Mouse (Mus musculus) fat pad, adult 2 months (tissue): ENCODE measurements around the gene Nwd1.
"Not testable (repeated sequence)": the region's sequence is repeated elsewhere in the genome, so short reads cannot be mapped to it uniquely, and the experiment has no call there.

Source experiments
- DNase-seq: peaks from one replicate; pipeline ENCODE4 v3.0.0-alpha.2; 2011; ENCODE audit warnings: low read depth, low spot score; ENCODE audit errors: extremely low read depth

Nwd1 gene

DNA sequence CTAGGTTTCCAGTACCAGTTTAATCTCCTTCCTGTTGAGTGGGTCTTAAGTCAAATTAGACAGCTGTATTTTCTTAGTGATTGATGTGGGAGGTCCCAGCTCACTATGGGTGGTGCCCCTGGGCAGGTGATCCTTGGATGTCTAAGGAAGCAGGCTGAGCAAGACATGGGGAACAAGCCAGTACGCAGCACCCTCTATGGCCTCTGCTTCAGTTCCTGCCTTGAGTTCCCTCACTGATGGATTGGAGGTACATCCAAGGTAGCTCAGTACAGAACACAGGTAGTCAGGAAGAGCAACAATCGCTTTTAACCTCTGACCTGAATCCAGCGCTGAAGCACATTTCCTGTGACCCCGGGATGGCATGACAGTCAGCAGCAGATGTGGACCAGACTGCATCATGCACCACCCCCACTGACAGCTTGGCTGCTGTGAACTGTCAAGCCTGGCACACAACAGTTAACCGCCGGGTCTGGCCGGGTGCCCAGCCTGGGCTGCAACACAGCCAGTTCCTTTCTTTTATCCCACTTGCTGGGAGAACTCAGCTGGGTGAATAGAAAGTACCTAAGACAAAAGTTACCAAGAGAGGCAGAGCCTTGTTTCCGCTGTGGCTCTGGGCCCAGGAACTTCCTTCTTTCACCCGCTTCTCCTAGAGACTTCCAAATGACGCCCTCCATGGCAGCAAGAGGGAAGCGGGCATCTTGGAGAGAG is at the start of gene Nwd1:
Gene Nwd1 (plus strand): TSS at position 652 of the 708 bp plus-strand sequence.
- no peak for DNase-seq

DNA sequence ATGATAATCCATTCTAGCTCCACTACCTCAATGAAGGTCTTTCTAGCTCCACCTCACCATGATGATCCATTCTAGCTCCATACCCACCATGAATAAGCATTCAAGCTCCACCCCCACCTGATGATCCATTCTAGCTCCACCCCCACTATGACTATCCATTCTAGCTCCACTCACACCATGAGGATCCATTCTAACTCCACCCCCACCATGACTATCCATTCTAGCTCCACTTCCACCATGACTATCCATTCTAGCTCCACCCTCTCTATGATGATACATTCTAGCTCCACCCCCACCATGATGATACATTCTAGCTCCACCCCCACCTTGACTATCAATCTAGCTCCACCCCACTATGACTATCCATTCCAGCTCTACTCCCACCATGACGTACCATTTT is 3.6 kb upstream of the Nwd1 start:
- no peak for DNase-seq

DNA sequence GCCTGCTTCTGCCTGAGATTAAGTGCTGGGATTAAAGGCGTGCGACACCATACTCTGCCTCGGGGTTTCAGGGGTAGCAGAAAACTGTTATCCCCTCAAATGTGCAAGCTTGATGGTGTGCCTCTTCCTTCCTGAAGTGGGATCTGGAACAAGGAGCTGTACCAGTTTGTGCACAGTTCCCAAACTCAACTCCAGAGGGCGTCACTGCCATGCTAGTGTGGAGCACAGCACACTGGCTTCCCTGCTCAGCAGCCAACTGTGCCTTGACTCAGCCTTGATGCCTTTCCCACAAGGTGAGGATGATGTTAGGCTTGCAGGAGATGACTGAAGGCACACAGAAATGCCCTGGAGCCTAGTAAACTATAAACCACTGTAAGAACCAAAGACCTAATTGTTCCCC is 1.9 kb upstream of the Nwd1 start:
- no peak for DNase-seq

DNA sequence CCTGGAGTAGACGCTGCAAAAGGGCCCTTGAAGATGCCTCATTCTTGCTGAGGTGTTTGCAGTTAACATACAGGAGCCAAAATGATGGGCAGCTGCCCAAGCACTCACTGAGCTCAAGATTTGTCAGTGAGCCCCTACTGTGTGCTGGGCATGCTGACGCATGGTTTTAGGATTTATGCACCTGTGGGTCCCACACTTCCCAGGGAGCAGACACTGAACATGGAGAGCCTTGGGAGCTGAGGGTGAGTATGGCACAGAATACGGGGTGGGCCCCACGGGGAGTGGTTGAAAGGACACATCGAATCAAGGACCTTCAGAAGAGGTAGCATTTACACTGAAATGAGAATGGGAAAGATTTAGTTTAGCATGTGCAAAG is 245 bp downstream of the Nwd1 start:
- DNase-seq = no peak

DNA sequence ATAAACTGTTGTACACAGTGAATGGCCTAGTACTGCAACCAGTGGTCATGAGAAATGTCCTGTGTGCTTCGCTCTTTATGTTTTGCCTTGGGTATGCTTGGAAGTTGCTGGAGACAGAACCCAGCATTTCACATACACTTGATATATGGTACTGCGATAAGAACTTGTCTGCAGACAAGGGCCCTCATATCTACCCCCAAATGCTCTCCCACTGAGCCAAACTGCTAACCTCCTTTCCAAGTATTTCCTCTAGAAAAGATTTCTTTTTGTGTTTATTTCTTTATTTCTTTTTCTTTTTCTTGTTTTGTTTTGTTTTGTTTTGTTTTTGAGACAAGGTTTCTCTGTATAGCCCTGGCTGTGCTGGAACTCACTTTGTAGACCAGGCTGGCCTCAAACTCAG is 4.2 kb downstream of the Nwd1 start:
- no peak for DNase-seq

DNA sequence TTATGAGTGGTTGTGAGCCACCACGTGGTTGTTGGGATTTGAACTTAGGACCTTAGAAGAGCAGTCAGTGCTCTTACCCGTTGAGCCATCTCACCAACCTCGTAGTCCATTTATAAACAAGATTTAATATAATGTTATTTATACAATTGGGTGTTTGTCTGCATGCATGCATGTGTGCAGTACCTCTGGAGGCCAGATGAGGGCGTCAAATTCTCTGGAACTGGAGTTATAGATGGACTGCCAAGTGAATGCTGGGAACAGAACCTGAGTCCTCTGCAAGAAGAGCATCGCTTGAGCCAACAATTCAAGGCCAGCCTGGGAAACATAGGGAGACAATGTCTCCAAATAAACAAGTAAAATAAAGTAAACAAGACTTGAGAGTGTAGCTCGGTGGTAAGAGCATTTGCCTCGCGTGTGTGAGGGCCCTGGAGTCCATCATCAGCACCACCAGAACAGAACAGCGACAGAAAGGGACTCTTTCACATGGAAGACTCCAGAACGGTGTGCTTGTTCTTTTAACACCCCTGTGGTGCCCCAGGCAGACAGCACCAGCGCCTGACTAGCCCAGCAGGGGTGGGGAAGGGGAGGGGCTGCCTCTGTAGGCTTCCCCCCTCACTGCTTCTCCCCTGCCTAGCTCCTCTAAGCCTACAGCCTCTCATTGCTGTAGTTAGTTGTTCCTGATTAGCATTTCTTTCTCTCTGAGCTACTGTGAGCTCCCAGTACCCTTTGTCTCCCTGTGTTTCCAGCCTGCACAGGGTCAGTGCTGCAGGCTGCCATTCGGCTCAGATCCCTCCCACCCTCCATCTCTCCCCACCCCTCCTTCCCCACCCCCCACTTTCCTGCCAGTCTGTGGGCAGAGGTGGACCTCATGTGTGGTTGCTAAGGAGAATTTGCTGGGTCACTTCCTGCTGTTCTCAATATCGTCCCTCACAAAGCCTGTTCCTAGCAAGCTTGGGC is 8.3 kb downstream of the Nwd1 start:
- DNase-seq = no peak

DNA sequence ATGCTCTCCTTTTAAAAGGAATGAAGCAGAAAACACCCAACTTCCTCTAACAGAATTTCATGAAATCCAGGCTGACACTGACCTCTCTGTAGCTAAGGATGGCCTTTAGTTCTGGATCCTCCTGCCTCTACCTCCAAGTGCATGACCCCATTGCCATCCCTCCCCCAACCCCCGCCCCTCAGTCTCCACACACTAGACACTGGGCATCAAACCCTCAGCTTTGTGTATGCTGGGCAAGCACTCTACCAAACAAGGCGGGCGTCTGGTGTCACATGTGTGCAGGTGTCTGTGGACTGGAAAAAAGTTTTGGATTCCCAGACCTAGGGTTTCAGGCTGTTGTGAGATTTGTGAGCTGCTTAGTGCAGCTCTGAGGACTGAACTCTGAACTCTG is 9.0 kb downstream of the Nwd1 start:
- no peak for DNase-seq

DNA sequence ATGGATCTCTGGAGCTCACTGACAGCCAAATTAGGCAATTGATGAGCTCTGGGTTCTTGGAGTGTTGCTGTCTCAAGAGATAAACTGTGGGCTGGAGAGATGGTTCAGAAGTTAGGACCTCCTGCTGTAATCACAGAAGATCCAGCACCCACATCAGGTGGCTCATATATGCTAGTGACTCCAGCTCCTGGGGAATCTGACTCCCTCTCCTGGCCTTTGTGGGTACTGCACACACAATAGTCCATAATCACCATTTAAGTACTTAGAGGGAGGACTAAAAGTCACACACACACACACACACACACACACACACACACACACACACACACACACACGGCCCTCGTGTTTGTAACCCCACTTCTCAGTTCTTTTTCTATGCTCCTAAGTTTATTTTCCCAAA is 13.5 kb downstream of the Nwd1 start:
- no peak for DNase-seq

DNA sequence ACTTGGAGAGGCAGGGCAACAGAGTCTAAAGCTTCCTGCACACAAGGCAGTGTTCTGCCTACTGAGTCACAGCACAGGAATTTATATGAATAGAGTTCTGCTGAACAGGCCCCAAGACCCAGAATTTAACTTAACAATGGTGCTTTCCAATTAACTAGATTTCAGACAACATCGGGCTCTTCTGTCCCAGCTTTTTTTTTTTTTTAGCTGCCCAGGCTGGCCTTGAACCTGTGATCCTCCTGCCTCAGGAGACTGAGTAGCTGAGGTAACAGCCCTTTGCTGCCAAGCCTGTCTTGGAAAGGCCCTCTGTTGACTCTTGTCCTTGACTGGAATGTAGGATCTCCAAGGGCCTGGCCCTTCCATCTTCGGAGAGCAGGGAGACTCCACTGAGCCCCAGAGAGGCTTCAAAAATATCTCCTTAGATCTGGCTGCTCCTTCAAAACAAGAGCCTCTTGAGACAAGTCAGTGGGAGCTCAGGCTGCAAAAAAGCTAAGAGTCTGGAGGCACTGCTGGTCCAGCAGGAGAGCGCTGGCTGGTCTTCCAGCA is 17.7 kb downstream of the Nwd1 start:
- no peak for DNase-seq

DNA sequence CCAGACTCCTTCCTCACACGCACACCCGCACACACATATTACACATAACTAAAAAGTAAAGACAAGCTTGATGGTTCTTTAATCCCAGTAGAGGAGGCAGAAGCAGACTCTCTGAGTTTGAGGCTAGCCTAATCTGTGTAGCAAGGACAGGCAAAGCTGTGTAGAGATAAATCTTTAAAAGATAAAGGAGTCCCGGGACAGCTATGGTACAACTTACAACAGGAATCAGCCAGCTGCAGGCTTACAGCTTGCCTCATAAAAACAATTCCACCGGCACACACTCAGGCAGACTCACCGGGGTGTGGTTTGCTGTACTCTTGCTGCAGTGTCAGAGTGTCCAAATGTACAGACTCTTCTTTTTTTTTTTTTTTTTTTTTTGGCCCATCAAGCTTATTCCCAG is 18.2 kb downstream of the Nwd1 start:
- no peak for DNase-seq

DNA sequence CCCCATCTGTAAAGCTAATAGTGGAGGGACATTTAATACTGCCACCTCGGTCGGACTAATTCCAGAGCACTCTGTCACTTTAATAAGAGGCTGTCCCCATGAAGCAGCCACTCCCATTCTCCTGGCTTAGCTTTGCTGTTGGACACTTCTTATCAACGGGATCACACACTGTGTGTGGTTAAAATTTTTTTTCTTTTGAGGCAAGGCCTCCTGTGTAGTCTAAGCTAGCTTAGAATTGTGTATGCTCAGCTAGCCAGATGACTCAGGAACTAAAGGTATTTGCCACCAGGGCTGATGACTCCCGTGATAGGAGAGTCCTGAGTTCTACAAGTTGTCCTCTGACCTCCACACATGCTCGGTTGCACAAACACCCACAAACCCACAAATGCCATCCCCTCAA is 18.9 kb downstream of the Nwd1 start:
- no peak for DNase-seq

DNA sequence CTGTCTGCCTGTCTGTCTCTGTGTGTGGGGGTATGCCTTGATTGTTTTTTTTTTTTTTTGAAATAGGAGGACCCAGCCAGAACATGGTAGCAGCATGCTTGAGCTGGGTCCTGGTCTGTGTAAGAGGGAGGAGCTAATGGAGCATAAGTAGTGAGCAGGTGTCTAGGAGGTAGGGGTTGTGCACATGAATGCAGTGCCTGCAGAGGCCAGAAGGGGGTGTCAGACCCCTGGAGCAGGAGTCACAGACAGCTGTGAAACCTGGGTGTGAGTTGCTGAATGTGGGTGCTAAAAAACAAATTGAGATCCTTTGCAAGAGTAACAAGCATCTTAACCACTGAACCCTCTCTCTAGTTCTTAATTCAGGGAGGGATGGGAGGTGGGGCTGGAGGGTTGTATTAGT is 22.4 kb downstream of the Nwd1 start:
- DNase-seq = no peak

DNA sequence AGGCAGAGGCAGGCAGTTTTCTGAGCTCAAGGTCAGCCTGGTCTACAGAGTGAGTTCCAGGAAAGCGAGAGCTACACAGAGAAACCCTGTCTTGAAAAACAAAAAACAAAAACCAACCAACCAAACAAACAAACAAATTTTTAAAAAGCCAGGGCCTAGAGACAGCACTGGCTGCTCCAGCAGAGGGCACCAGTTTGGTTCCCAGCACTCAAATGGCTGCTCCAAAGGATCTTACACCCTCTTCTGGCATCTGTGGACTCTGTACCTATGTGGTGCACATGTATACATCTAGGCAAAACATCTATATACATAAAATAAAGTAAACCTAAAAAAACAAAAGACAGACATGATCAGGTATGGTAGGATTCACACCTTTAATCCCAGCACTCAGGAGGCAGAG is 26.3 kb downstream of the Nwd1 start:
- DNase-seq = no peak

DNA sequence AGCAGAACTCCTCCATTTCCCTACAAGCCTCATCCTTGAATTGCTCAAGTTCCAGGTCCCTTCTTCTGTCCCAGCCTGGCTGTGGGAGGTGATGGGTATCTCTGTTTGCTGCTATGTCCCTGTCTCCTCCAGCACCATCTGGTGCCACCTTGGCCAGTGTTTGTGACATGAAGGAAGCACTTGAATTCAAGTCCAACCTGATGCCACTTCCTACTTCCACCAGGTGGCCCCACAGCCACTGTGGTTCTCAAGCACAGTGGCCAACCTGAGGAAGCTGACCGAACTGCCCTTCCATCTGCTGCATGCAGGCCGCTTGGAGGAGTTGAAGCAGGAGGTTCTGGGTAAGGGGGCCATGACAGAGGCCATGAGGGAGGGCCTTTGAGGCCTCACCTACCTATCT is 27.7 kb downstream of the Nwd1 start:
- no peak for DNase-seq

DNA sequence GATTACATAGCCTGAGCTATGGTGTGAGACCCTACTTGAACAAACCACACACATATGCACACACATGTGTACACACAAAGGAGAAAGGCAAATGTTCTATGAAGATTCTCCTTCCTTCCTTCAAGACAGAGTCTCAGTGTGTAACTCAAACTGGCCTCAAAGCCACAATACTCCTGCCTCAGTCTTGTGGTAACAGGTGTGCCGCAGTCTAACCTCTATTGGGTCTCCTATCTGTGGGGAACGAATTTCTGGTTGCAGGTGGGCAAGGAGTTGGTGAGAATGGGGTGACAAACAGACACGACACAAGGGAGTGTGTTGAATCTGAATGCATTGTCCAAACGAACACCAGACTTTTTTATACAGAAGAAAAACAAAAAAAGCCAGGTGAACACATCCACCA is 29.9 kb downstream of the Nwd1 start:
- no peak for DNase-seq

DNA sequence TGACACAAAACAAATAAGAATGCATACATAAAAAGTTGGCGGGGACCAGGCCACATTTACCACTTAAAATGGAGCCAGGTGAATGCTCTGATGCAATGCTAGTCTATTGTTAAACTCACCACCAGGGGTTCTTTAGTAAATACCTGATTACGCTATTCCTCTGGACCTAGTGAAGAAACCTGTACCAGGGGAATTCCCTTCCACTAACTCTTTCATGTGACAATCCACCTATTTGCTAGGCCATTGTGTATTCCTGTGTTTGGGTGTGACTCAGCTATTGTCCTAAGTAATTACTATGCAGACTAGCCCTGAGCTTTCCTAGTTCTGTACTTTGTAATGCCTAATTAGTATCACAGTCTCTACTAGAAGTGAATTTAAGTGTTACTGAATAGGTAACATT is 30.3 kb downstream of the Nwd1 start:
- DNase-seq = not testable (repeated sequence)

DNA sequence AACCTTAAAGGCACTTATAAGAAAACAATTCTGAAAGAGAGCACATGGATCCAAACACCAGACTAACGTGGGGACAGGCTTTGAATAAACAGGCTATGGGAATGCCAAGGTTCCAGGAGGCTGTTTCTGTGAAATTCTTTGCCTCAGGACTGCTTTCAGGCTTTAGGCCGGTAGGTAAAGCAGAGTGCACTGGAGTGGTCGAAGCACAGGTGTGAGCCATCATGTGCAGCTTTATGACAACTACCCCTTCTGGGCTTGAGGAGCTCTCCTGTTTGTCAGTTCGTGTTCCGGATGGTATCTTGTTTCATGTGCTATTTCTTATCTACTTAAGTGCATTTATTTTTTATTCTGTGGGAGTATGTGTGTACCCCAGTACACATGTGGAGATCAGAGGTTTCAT is 30.8 kb downstream of the Nwd1 start:
- DNase-seq = no peak

DNA sequence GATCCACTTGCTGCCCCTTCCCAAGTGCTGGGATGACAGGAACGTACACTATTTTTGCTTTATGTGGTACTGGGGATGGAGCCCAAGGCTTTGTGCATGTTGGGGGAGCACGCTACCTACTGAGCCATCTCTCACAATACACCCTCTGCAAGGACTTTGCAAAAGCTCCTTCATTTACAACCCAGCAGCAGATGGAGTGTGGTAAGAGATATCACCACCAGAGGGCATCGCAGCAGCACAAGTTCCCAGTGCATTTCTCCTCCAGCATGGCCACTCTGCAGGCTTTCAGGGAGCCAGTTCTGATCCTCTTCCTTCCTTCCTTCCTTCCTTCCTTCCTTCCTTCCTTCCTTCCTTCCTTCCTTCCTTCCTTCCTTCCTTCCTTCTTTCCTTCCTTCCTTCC is 33.6 kb downstream of the Nwd1 start:
- no peak for DNase-seq

DNA sequence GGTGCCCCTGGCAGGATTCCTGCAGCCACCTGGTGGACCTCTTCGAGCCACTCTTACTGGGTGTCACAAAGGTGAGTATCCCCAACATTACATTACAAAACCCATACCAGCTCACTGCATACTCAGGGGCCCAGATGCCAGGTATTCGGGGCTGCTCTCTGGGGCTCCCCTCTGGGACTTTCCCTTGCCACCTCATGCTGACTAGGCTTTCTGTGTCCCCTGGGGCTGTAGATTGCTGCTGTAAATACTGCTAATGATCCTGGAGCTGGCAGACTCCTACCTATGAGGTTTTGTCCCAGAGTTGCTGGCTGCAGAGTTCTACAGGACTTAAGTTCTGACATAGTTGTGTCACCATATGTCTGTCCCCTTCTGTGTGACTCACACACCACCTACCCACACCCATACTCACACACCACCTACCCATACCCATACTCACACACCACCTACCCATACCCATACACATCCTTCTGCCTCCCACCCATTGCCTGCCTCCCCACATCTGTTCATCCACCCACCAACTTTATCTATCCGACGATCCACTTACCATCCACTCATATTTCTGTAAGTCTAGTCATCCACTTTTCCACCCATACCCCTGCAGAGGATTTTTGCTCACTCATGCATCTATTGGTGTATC is 35.7 kb downstream of the Nwd1 start:
- no peak for DNase-seq

DNA sequence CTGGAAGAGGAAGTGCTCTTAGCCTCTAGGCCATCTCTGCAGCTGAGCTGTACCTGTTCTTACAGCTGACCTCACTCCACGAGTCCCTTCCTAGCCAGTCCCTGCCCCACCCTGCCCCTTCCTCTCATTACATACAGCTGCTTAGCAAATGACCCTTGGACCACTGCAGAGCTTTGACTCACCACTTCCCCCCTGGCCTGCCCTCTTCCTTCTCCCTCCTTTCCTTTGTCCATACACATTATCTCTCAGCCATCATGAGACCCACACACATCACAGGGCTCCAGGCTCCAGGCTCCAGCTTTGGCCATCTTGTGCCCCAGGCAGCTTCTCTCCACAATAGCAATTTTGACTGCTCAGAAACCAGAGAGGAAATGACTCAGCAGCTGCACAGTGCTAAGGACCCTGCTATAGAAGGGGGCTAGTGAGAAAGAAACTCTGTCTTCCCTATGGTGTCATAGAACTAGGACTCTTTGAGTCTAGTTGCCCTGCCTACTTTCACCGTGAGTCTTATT is 36.6 kb downstream of the Nwd1 start:
- no peak for DNase-seq

DNA sequence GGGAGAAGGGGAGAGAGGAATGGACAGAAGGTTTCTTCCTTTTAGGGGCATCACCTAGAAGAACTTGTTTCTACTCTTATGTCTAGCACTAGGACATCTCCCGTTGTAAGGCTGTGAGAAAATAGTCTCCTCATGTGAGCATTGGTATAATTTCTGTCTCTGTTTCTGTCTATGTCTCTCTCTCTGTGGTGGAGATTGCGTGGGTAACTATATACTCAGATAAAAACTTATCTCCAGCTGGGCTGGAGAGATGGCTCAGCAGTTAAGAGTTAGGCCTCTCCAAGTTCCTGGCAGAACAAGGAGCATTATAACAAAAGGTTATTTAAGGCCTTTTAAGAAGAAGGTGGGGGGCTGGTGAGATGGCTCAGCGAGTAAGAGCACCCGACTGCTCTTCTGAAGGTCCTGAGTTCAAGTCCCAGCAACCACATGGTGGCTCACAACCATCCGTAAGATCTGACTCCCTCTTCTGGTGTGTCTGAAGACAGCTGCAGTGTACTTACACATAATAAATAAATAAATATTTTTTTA is 37.1 kb downstream of the Nwd1 start:
- DNase-seq = not testable (repeated sequence)
